Mouse (Mus musculus) T-helper 17 cell (primary cell): ENCODE results near the gene Slc4a8.
"Not testable (repeated sequence)": the region's sequence is repeated elsewhere in the genome, so short reads cannot be mapped to it uniquely, and the experiment has no call there.

ENCODE experiments used
- in situ Hi-C, 2 experiments: fragments of 300-600 bp; cut with MboI, MseI; formaldehyde crosslinking; loops; 1 replicate in 1 of 2; 2 replicates in 1 of 2; pipeline ENCODE4 v1.15.1; 2025; ENCODE audit warnings: high pct_unique_total_duplicates in 2 of 2

Slc4a8 gene

GRCm38 (mm10) chr15:100767851-100768250 is 6.3 kb downstream of the Slc4a8 start:
- in situ Hi-C loops = no loop called here

DNA sequence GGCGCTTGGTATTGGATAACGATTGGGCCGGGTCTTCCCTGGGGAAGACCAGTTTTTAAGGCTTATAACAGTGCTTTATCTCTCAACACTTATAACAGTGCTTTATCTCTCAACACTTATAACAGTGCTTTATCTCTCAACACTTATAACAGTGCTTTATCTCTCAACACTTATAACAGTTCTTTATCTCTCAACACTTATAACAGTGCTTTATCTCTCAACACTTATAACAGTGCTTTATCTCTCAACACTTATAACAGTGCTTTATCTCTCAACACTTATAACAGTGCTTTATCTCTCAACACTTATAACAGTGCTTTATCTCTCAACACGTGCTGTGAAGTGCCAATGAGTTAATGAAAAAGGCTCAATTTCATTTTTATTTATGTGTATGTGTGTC is 7.5 kb downstream of the Slc4a8 start:
- in situ Hi-C loops = not testable (repeated sequence)

DNA sequence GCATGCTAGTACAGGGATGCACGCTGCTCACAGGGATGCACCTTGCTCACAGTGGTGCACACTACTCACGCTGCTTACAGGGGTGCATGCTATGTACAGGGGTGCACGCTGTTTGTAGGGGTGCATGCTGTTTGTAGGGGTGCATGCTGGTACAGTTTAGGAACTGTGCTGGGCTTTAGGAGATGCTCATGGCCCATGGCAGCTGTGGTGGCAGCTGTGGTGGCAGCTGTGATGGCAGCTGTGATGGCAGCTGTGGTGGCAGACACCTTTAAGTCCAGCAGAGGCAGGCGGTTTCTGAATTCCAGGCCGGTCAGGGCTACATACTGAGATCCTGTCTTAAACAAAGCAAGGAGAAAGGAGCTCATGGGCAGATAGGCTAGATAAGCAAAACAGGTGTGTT is 8.8 kb downstream of the Slc4a8 start:
- in situ Hi-C loops = no loop called here

- in situ Hi-C loops = no loop called here
Observed at GRCm38 (mm10) chr15:100772685-100773084, 11.1 kb downstream of the Slc4a8 start.

- in situ Hi-C loops = not testable (repeated sequence)
Observed at GRCm38 (mm10) chr15:100773859-100774258, 12.3 kb downstream of the Slc4a8 start.

GRCm38 (mm10) chr15:100775189-100776166 is 13.9 kb downstream of the Slc4a8 start:
- in situ Hi-C loops = no loop called here

- in situ Hi-C loops = no loop called here
Observed at GRCm38 (mm10) chr15:100776424-100776823, 14.9 kb downstream of the Slc4a8 start.

DNA sequence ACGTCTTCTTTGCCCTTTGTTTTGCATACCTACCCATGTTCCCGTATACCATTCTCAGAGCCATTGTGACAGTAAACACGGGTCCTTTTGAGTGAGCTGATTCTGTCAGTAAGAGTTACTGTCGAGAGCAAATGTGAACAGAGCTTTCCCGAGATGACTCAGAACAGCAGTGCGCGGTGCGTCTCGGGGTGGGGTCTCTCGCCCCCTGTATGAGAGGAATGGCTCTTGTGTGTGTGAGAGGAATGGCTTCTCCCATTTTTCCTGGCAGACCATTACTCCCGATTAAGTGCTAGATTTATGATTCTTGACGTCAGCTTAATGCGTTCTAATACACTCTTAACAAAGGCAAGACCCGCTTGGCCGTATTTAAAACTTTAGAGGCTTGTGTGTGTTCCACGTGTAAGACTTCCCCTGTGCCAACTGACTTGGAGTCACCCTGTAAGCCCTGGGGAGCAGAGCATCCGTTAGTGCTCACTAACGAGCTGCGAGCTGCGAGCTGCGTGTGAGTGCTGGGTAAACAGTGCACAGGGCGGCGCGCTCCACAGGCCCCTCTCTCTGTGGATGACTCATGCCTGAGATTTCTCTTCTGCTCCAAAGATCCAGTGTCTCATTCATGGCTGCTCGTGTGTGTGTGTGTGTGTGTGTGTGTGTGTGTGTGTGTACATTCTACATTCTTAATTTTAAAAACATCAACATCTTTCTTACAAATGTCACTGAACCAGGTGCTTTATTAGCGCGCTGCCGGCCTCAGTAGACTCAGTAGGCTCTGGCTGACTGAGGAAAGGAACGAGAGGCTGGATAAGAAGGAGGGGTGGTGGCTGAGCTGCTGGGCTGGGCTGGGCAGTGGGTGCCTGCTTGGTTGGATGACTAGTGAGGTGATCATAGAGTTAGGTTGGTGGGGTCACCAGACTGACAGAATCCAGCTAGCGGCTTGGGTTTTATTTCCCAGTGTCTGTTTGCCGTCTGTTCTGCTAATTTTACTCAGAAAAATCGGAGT is 15.8 kb downstream of the Slc4a8 start:
- in situ Hi-C loops = no loop called here

- in situ Hi-C loops = loop anchor here in 1 of 2 experiments (5.0 kb wide), 1 partner anchor 47 kb away; no protein-coding TSS in a partner anchor
Observed at GRCm38 (mm10) chr15:100779896-100780295, 18.3 kb downstream of the Slc4a8 start.

- in situ Hi-C loops = loop anchor here in 1 of 2 experiments (5.0 kb wide), 1 partner anchor 44 kb away; no protein-coding TSS in a partner anchor
Observed at GRCm38 (mm10) chr15:100783244-100783987, 21.9 kb downstream of the Slc4a8 start.

- in situ Hi-C loops = loop anchor here in 1 of 2 experiments (10.0 kb wide), 1 partner anchor 2005 kb away; no protein-coding TSS in a partner anchor
Observed at GRCm38 (mm10) chr15:100790219-100790618, 28.7 kb downstream of the Slc4a8 start.

DNA sequence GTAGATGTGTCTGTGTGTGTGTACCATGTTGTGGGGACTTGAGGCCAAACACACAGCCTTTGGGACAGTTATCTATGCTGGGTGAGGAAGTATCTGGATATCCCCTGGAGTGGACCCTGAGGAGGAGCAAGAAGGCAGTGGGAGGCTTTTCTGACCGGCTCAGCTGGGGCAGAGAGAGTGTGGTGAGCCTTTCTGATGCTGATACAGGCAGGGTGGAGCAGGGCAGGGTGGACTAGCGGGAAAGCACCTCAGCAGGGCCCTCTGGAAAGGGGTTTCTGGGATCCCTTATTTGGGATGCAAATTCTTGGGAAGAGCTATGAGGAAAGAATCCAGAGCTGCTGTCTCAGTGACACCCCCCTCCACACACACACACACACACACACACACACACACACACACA is 30.8 kb downstream of the Slc4a8 start:
- in situ Hi-C loops = loop anchor here in 1 of 2 experiments (10.0 kb wide), 1 partner anchor 2002 kb away; no protein-coding TSS in a partner anchor

DNA sequence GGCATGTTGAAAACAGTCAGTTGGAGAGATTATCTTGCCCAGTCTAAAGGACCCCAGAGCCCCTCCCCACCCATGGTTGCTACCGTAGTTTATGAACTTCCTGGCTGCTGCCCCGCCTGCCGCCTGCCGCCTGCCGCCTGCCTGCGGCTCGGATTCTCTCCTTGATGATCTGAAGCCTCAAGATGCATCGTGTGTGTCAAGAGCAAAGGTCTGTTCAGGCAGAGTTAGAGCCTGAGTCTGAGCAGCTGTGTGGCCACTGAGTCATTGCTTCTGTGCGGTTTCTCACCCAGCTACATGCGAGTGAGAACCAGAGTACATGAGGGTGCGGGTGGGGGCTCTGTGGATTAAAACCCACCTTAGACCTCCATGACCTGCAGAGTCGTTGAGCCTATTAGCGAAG is 39.4 kb downstream of the Slc4a8 start:
- in situ Hi-C loops = no loop called here

- in situ Hi-C loops = no loop called here
Observed at GRCm38 (mm10) chr15:100808062-100808461, 46.5 kb downstream of the Slc4a8 start.

DNA sequence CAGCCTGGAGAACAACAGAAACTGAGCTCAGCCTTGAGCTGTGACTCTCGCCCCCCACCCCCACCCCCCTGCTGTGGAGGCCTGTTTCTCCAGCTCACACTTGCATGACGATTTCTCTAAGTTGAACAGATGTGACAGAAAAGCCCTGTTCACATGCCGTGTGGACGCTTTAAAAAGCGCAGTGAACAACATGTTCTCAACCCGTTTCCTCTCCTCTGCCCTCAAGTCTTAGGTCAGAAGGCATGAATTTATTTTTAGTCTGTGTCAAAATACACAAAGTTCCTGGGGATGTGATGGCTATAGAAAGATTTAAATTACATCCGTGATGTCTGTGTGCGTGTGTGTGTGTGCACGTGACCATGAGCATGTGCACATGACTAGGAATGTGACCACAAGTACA is 46.9 kb downstream of the Slc4a8 start:
- in situ Hi-C loops = no loop called here

GRCm38 (mm10) chr15:100810243-100810642 is 48.7 kb downstream of the Slc4a8 start:
- in situ Hi-C loops = loop anchor here (10.0 kb wide), 2 partner anchors 665 to 995 kb away; partner anchors contain the start of genes Krt73 (in 1 of the 2) and Krt86 (in 1 of the 2)

DNA sequence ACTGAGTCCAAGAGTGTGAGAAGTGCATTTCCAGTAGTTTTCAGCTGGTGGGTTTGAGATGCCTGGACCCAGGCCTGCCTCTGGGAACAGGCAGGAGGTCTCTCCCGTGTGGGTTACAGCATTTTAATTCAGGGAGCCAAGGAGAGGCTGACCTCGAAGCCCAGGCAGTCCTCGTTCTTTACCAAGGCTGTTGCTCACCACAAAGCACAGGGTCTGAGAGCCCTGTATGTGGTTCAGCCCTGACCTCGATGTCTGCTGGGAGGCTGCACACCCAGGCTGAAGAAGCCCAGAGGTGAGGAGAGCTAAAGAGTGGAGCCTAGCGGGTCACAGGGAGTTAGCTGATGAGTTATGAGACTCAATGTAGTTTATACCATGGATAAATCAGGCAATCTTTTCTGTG is 52.0 kb downstream of the Slc4a8 start:
- in situ Hi-C loops = loop anchor here (10.0 kb wide), 2 partner anchors 661 to 991 kb away; partner anchors contain the start of genes Krt73 (in 1 of the 2) and Krt86 (in 1 of the 2)

DNA sequence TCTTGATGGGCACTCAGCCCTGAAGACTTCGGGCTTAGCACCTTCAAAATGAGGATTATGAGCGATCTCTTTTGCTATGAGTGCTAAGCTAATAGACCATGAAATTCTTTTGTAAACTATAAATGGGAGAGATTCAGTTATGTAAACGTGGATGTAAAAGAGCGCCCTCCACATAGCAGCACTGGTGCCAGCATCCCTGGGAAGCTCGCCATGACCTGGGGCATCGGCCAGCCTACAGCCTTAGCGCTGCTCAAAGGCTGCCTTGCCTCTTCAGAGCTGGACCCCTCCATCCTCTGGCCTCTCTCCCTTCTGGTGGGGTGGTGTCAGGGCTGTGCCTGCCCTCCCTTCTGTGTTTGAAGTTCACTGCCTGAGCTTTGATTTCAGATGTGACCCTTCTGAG is 52.5 kb downstream of the Slc4a8 start:
- in situ Hi-C loops = loop anchor here (10.0 kb wide), 2 partner anchors 661 to 991 kb away; partner anchors contain the start of genes Krt73 (in 1 of the 2) and Krt86 (in 1 of the 2)

GRCm38 (mm10) chr15:100815310-100815709 is 53.8 kb downstream of the Slc4a8 start:
- in situ Hi-C loops = loop anchor here (10.0 kb wide), 2 partner anchors 659 to 989 kb away; partner anchors contain the start of genes Krt73 (in 1 of the 2) and Krt86 (in 1 of the 2)

- in situ Hi-C loops = loop anchor here (10.0 kb wide), 2 partner anchors 656 to 986 kb away; partner anchors contain the start of genes Krt73 (in 1 of the 2) and Krt86 (in 1 of the 2)
Observed at GRCm38 (mm10) chr15:100818860-100819259, 57.3 kb downstream of the Slc4a8 start.
